Mouse (Mus musculus): ENCODE results near the gene Cfap69. TPM values are rescaled to one million over a fixed set of nuclear protein-coding genes. Genes with fewer than 3 reads are reported as not detected.
A peak's percentile ranks its signal among the peaks of the same experiment; 100 is the strongest.

The Cfap69 gene
- total and polyA plus RNA-seq, 3 experiments = 0.37 to 0.89 (median 0.49) TPM

DNA sequence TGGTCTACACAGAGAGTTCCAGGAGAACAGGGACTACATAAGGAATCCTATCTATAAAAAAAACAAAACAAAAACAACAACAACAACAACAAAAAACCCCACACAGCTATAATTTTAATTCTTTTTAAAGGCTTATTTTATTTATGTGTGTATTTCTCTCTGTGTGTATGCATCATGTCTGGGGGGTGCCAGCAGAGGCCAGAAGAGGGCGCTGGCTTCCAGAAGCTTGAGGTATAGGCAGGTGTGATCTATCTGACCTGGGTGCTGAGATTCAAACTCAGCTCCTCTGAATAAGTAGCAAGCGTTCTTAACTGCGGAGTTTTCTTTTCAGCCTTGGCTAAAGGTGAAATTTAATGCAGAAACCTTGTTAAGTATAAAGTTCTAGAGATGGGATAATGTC lies 76.4 kb downstream of the Cfap69 start:
- WGBS = 82% methylated on average over 3 of the region's 3 CpGs
- no peak for DNase-seq

DNA sequence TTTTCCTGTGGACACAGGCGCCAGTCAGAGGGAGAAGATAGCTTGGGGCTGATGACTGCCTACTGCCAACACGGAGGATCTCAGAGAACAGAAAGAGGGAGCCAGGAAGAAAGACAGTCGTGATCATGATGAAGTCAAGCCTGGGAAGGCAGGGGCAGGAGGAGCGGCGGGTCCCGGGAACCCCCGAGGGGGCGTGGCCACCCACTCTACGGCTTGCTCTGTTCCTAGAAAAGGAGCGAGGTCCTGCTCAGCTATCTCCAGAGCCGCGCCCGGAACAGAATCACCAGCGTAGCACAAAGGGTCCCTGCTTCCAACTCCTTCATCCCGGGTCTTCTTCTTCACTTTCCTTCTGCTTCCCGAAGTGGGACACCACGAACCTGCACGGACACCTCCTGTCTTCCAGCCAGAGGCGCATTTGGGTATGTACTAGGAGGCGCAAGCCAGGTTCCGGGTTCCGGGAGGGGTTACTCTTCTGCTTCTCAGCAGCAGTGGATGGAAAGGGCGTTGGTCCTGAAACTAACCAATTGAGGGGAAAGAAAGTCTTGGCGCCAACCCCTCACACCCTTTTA lies 90.2 kb downstream of the Cfap69 start, which contains the start of gene Gm8773:
Gene Gm8773 (plus strand): TSS at position 51 of the 569 bp plus-strand sequence.
- 1% methylated on average over 24 of the region's 24 CpGs for WGBS
- H3K4me1 ChIP-seq (ENCODE audit: control insufficient read depth, insufficient read depth, low read length) = no peaks in the 10 kb centered on the region
- intact Hi-C loops (cut with DNase I) = no loop called here

More for the DNA sequence above, 76.4 kb downstream of the Cfap69 start:
- H3K9ac ChIP-seq (ENCODE audit: low read depth, low read length) = no peak overlapping the region
- H3K36me3 ChIP-seq (ENCODE audit: control insufficient read depth, insufficient read depth, low read length) = no peaks in the 10 kb centered on the region
- intact Hi-C loops (cut with DNase I) = no loop called here
- no peaks in the 10 kb centered on the region for H3K79me2 ChIP-seq (replicated peaks; ENCODE audit: control insufficient read depth, insufficient read depth, low read length)
- H3K4me1 ChIP-seq (ENCODE audit: control insufficient read depth, insufficient read depth, low read length) = no peaks in the 10 kb centered on the region
- no peaks in the 10 kb centered on the region for H3K27me3 ChIP-seq (ENCODE audit: control insufficient read depth, insufficient read depth, low read length)
- H3K27ac ChIP-seq = no peak overlapping the region
- no peak overlapping the region for H3K4me3 ChIP-seq
- TF ChIP-seq EP300 (IDR thresholded peaks at IDR 0.05; ENCODE audit: insufficient read depth, low read depth, low read length) (no peak), POLR2A (IDR thresholded peaks at IDR 0.05; ENCODE audit: insufficient read depth, low read depth, low read length) (no peak), CTCF (IDR thresholded peaks at IDR 0.05) (no peak)

DNA sequence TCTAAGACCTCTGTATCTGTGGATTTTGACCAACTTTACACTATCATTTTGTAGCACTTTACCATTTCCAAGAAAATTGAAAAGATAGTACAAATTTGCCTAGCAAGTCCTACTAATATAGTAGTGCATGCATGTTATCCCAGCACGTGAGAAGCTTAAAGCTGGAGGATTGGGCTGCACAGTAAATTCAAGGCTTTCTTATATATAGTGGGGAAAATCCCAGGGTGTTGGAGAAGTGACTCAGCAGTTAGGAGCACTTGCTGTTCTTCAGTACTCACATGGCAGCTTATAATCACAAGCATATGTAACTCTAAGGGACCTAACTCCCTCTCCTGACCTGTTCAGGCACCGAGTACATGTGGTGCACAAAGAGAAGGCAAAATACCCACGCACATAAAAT lies 101.6 kb downstream of the Cfap69 start:
- intact Hi-C loops (cut with DNase I) = loop anchor here (5.0 kb wide), 1 partner anchor 100 kb away; the partner anchor contains the start of gene Cfap69
- Histone ChIP-seq H3K4me1 (ENCODE audit: control insufficient read depth, insufficient read depth, low read length) (no peaks in the 10 kb centered on the region), H3K27me3 (ENCODE audit: control insufficient read depth, insufficient read depth, low read length) (0 out of 2 replicates have a peak, but pooled peaks cover 1% of the 10 kb centered on the region), H3K79me2 (replicated peaks; ENCODE audit: control insufficient read depth, insufficient read depth, low read length) (no peaks in the 10 kb centered on the region), H3K36me3 (ENCODE audit: control insufficient read depth, insufficient read depth, low read length) (no peaks in the 10 kb centered on the region), H3K9ac (ENCODE audit: low read depth, low read length) (no peak overlapping the region), H3K27ac (no peak overlapping the region), H3K4me3 (no peak overlapping the region)
- DNase-seq = no peak
- TF ChIP-seq CTCF (IDR thresholded peaks at IDR 0.05) = no peak
- TF ChIP-seq EP300 (IDR thresholded peaks at IDR 0.05; ENCODE audit: insufficient read depth, low read depth, low read length) = no peak
- no peak for TF ChIP-seq POLR2A (IDR thresholded peaks at IDR 0.05; ENCODE audit: insufficient read depth, low read depth, low read length)
- 66% methylated on average over 3 of the region's 3 CpGs for WGBS

More for the DNA sequence above, 90.2 kb downstream of the Cfap69 start, which contains the start of gene Gm8773:
- Histone ChIP-seq H3K36me3 (ENCODE audit: control insufficient read depth, insufficient read depth, low read length) (no peaks in the 10 kb centered on the region), H3K27me3 (ENCODE audit: control insufficient read depth, insufficient read depth, low read length) (no peaks in the 10 kb centered on the region), H3K9ac (ENCODE audit: low read depth, low read length) (no peak within 1 kb of the TSS), H3K27ac (no peak within 1 kb of the TSS), H3K79me2 (replicated peaks; ENCODE audit: control insufficient read depth, insufficient read depth, low read length) (no peaks in the 10 kb centered on the region), H3K4me3 (peak within 1 kb of the TSS; percentile 13; the same call in 1 of the 2 replicates)
- no peak for TF ChIP-seq CTCF (IDR thresholded peaks at IDR 0.05)
- TF ChIP-seq POLR2A (IDR thresholded peaks at IDR 0.05; ENCODE audit: insufficient read depth, low read depth, low read length) = no peak
- no peak for TF ChIP-seq EP300 (IDR thresholded peaks at IDR 0.05; ENCODE audit: insufficient read depth, low read depth, low read length)
- peak; percentile 4 to 19 for DNase-seq

DNA sequence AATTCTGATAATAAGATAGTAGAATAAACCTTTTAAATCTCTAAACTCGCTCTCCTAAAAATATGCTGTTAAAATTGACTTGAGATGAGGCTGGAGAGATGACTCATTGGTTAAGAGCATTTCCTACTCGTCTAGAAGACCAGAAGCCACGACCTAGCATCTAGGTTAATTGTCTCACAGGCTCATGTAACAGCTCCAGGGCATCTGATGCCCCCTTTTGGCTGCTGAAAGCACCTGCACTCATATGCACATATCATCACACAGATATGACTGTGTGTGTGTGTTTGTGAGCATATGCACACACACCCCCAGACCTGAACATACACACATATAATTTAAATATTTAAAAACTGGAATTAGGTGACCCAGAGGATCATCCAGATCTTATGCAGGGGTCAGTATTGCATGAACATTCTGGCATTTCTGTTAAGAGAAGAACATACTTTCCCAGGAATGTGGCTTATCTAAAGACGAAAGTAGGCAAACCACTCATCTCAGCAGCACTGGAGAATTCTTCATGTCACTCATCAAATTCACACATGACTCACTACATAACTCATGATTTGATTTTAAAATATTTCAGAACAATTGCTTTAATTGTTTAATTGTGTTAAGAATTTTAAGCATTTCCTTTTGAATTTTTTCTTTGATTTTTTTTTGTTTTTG lies 102.9 kb downstream of the Cfap69 start:
- WGBS = 65% methylated on average over 4 of the region's 4 CpGs
- no peaks in the 10 kb centered on the region for H3K79me2 ChIP-seq (replicated peaks; ENCODE audit: control insufficient read depth, insufficient read depth, low read length)
- H3K27me3 ChIP-seq (ENCODE audit: control insufficient read depth, insufficient read depth, low read length) = 0 out of 2 replicates have a peak, but pooled peaks cover 1% of the 10 kb centered on the region
- no peak for DNase-seq
- intact Hi-C loops (cut with DNase I) = loop anchor here (5.0 kb wide), 1 partner anchor 101 kb away; the partner anchor contains the start of gene Cfap69
- H3K36me3 ChIP-seq (ENCODE audit: control insufficient read depth, insufficient read depth, low read length) = no peaks in the 10 kb centered on the region
- no peak overlapping the region for H3K27ac ChIP-seq
- TF ChIP-seq CTCF (IDR thresholded peaks at IDR 0.05) = no peak
- TF ChIP-seq POLR2A (IDR thresholded peaks at IDR 0.05; ENCODE audit: insufficient read depth, low read depth, low read length) = no peak
- TF ChIP-seq EP300 (IDR thresholded peaks at IDR 0.05; ENCODE audit: insufficient read depth, low read depth, low read length) = no peak
- H3K9ac ChIP-seq (ENCODE audit: low read depth, low read length) = no peak overlapping the region
- no peaks in the 10 kb centered on the region for H3K4me1 ChIP-seq (ENCODE audit: control insufficient read depth, insufficient read depth, low read length)
- no peak overlapping the region for H3K4me3 ChIP-seq

DNA sequence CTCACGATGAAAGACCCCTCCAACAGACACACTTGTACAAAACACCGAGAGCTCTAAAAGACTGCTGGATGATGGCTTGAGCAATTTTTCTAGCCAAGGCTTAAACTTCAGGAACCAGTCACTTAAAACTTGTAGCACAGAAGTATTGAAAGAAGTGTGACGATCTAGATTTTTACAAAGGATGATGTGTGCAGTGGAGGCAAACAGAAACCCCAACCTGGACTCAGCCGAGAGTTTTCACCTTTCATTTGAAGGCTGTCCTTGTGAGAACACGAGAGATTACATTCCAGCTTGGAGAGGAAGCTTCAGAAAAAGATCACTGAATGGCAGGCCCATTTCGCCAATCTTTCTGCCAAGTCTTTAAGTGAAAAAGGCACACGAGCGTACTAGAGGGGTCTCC lies 104.2 kb downstream of the Cfap69 start:
- Histone ChIP-seq H3K9ac (ENCODE audit: low read depth, low read length) (peak overlapping the region; percentile 34), H3K36me3 (ENCODE audit: control insufficient read depth, insufficient read depth, low read length) (no peaks in the 10 kb centered on the region), H3K79me2 (replicated peaks; ENCODE audit: control insufficient read depth, insufficient read depth, low read length) (no peaks in the 10 kb centered on the region), H3K27ac (peak overlapping the region; percentile 70; the same call in 1 of the 2 replicates), H3K4me3 (peak overlapping the region; percentile 57), H3K4me1 (ENCODE audit: control insufficient read depth, insufficient read depth, low read length) (no peaks in the 10 kb centered on the region), H3K27me3 (ENCODE audit: control insufficient read depth, insufficient read depth, low read length) (0 out of 2 replicates have a peak, but pooled peaks cover 1% of the 10 kb centered on the region)
- TF ChIP-seq EP300 (IDR thresholded peaks at IDR 0.05; ENCODE audit: insufficient read depth, low read depth, low read length) = no peak
- TF ChIP-seq CTCF (IDR thresholded peaks at IDR 0.05) = no peak
- no peak for TF ChIP-seq POLR2A (IDR thresholded peaks at IDR 0.05; ENCODE audit: insufficient read depth, low read depth, low read length)
- intact Hi-C loops (cut with DNase I) = loop anchor here (1.0 to 5.0 kb wide), 2 partner anchors 44 to 103 kb away; partner anchors contain the start of gene Cfap69
- 35% methylated on average over 8 of the region's 8 CpGs for WGBS
- no peak for DNase-seq

Measured in heart, adult 2 months (tissue).